Mouse (Mus musculus) C2C12 (cell line): ENCODE results near the gene Gria4.

Source experiments
- CTCF ChIP-seq: IDR thresholded peaks from one replicate; pipeline ENCODE4 v1.5.1; 2011; ENCODE audit not compliant: control insufficient read depth, insufficient read depth, insufficient read length
- MAX ChIP-seq: IDR thresholded peaks from one replicate; pipeline ENCODE4 v1.6.1; 2011; ENCODE audit warnings: mild to moderate bottlenecking, control low read depth
- USF1 ChIP-seq: IDR thresholded peaks from one replicate; pipeline ENCODE4 v1.6.1; 2011; ENCODE audit warnings: low read depth, mild to moderate bottlenecking, control low read depth, moderate library complexity

GRCm38 (mm10) chr9:4484502-4484901 is 311.5 kb downstream of the Gria4 start:
- TF ChIP-seq CTCF (no peak), MAX (no peak), USF1 (no peak)
